Mouse (Mus musculus) activated CD4-positive, CD25-positive, alpha-beta regulatory T cell, adult 9 weeks (primary cell): Measurements from ENCODE around the gene Ndufb7. TPM values are rescaled to one million over a fixed set of nuclear protein-coding genes. Genes with fewer than 3 reads are reported as not detected.

ENCODE experiments used
- polyA plus RNA-seq: library from polyadenylated mRNA; unstranded; fragments of 100-300 nt; shearing (Covaris generic); gene quantifications from one replicate; pipeline ENCODE4 v1.2.1, GENCODE M21; 2017

Gene Ndufb7
- 283 TPM for polyA plus RNA-seq

DNA sequence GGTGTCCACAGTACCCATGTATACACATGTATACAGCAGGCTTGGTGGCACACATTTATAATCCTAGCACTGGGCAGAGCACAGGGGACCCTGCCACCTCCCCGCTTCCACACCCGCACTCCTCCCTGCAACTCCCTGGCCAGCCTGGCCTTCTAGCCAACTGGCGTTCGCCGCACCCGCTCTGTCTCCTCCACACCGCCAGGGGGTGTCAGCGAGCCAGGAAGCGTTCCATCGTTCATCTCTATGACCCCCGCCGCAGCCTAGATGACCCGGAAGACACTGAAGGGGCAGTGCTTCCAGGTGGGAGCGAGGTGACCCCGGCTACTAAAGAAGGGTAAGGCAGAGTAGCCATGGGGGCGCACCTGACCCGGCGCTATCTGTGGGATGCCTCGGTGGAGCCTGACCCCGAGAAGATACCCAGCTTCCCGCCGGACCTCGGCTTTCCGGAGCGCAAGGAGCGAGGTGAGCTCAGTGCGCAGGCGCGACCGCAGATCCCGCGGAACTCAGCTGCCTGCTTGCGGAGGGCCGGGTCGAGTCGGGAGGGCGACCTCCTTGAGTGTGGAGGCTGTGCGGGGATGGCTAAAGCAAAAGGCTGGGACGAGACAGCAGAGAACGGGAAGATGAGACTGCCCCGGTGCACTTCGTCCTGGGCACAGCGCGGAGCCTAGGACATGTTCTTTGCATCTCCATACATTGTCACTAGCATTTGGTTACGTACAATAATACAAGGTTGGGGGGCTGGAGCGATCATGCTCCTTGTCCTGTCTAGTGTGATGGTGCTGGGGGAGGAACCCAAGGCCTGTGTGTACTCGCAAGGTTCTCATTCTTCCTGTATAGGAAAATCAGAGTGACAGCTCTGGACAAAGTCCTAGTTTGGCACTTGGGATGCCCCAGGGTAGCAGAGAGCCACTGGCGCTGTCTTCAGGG, at the start of gene Ndufb7:
Ndufb7 (plus strand) TSS at position 203 of the 927 bp plus-strand sequence.

DNA sequence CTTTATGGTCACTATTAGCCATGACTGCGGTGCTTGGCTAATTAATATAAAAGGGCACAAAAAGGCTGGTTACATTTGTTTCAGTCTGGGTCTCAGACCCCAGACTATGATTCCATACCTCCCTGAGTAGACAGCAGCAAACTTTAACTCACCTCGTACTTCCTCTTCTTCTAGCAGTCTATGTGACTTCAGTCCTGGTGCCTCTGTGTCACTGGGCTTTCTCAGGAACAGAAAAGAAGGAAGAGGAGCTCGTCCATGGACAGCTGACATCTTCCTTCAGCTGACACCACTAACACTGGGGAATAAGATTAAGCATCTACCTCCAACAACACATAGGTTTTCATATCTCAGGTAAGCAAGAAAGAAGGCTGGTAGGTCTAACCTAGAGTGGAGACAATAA, 30.7 kb upstream of the Ndufb7 start, which contains the start of gene Olfr370:
Olfr370 (plus strand) TSS at position 45 of the 400 bp plus-strand sequence.

DNA sequence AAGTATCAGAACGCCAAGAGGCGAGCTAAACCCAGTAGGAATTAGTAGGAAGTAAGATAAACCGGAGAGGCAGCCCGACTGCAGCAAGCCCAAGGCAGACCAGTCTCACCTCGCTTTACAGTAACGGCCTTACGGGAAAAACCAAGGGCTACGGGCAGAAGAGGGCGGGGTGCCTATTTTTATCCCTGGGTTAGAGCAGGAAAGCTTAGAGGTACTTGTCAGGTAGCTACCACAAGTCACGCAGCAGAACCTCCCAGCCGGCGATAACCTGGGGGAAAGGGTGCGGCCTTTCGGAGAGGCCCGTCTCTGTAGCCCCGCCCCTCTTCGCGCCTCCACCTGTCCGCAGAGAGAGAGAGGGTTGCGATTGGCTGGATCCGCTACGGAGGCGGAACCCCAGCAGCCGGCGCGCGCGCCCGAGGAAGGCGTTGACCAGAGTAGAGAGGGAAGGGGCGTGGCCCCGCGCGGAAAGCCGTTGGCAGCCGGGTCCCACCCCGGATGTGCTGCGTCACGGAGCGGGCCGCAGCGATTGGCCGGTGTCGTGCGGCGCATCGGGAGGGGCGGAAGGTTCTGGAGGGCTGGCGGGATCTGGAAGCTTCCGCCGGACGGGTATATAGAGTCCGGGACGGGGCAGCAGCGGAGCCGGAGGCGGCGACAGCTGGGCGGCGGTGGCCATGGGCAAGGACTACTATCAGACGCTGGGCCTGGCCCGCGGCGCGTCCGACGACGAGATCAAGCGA, 41.4 kb downstream of the Ndufb7 start, which contains the start of the genes Tecr and Dnajb1:
Tecr (minus strand) TSS at position 311 of the 737 bp plus-strand sequence.
Dnajb1 (plus strand) TSS at position 533 of the 737 bp plus-strand sequence.

Other genes with a start within 250 kb of the Ndufb7 start
- gene Elmod2, start 234.2 kb upstream of the Ndufb7 start, polyA plus RNA-seq, result 15.6 TPM
- gene Mgat4d, start 218.2 kb upstream of the Ndufb7 start, polyA plus RNA-seq, result not detected
- 0.17 TPM for gene Clgn, start 176.8 kb upstream of the Ndufb7 start, polyA plus RNA-seq
- 27.8 TPM for gene Scoc, start 108.3 kb upstream of the Ndufb7 start, polyA plus RNA-seq
- gene Olfr370, start 30.9 kb upstream of the Ndufb7 start, polyA plus RNA-seq, result not detected
- 480 TPM for gene Tecr, start 41.3 kb downstream of the Ndufb7 start, polyA plus RNA-seq
- 128 TPM for gene Dnajb1, start 41.5 kb downstream of the Ndufb7 start, polyA plus RNA-seq
- gene Gipc1, start 86.0 kb downstream of the Ndufb7 start, polyA plus RNA-seq, result 65.1 TPM
- gene Ptger1, start 100.0 kb downstream of the Ndufb7 start, polyA plus RNA-seq, result 0.43 TPM
- 16.0 TPM for gene Pkn1, start 132.5 kb downstream of the Ndufb7 start, polyA plus RNA-seq
- gene Ddx39, start 148.5 kb downstream of the Ndufb7 start, polyA plus RNA-seq, result 195 TPM
- 524 TPM for gene Adgre5, start 174.7 kb downstream of the Ndufb7 start, polyA plus RNA-seq